Mouse (Mus musculus) lung, postnatal 0 days (tissue): ENCODE results near the gene Ccdc13. TPM values are rescaled to one million over a fixed set of nuclear protein-coding genes. Genes with fewer than 3 reads are reported as not detected.

ENCODE experiments used
- ATAC-seq: fragments of 200-750 bp; cut with Nextera tagmentation; 2 replicates; pipeline ENCODE4 v1.8.0; 2017; ENCODE audit warnings: moderate library complexity
- DNase-seq: peaks from one replicate; pipeline ENCODE4 v3.0.0-alpha.2; 2016; ENCODE audit warnings: low spot score
- H3K27ac ChIP-seq: fragments of 300-500 bp; sonication (generic); 2 replicates; pipeline ENCODE4 v1.5.1; 2014; ENCODE audit warnings: antibody characterized with exemption, mild to moderate bottlenecking, low read length, mixed read lengths
- H3K27me3 ChIP-seq: fragments of 300-500 bp; sonication (generic); replicated peaks from 2 replicates; pipeline ENCODE4 v1.6.1; 2014; ENCODE audit warnings: low read length, mixed read lengths; ENCODE audit not compliant: insufficient read depth
- H3K36me3 ChIP-seq: fragments of 300-500 bp; sonication (generic); 2 replicates; pipeline ENCODE4 v1.6.1; 2014; ENCODE audit warnings: low read length, mixed read lengths; ENCODE audit not compliant: insufficient read depth
- H3K4me1 ChIP-seq: fragments of 300-500 bp; sonication (generic); 2 replicates; pipeline ENCODE4 v1.6.1; 2014; ENCODE audit warnings: antibody characterized with exemption, low read depth, low read length, mixed read lengths; ENCODE audit not compliant: insufficient read depth
- H3K4me2 ChIP-seq: fragments of 300-500 bp; sonication (generic); replicated peaks from 2 replicates; pipeline ENCODE4 v1.6.1; 2014; ENCODE audit warnings: low read depth, mild to moderate bottlenecking, low read length, moderate library complexity, mixed read lengths
- H3K4me3 ChIP-seq: fragments of 300-500 bp; sonication (generic); 2 replicates; pipeline ENCODE4 v1.5.1; 2014; ENCODE audit warnings: low read depth, low read length
- H3K9ac ChIP-seq: fragments of 300-500 bp; sonication (generic); replicated peaks from 2 replicates; pipeline ENCODE4 v1.6.1; 2014; ENCODE audit warnings: low read depth, mild to moderate bottlenecking
- H3K9me3 ChIP-seq: fragments of 300-500 bp; sonication (generic); 2 replicates; pipeline ENCODE4 v1.6.1; 2016; ENCODE audit warnings: low read length, mixed read lengths
- CTCF ChIP-seq: IDR thresholded peaks from 2 replicates; pipeline ENCODE4 v1.5.1; 2016; ENCODE audit warnings: antibody characterized with exemption, mild to moderate bottlenecking
- EP300 ChIP-seq: IDR thresholded peaks from 2 replicates; pipeline ENCODE4 v1.6.1; 2016; ENCODE audit warnings: antibody characterized with exemption, mild to moderate bottlenecking, control low read depth
- WGBS: fragments of 180-500 bp; shearing (Covaris S2); extraction: QIAGEN DNeasy Blood & Tissue Kit; methylation state at CpG from one replicate; pipeline ENCODE4 v1.1.7; 2014; 5-methylcytosine and 5-hydroxymethylcytosine counted together
- polyA plus RNA-seq: library from polyadenylated mRNA; unstranded; fragments of >200 nt; fragmentation: Nextera tagmentation; extraction: Ambion mirVana; gene quantifications from 2 replicates; pipeline ENCODE4 v1.2.1, GENCODE M21; 2015

The Ccdc13 gene
- polyA plus RNA-seq, 1 experiment from 2014 or later = 1.8 TPM

GRCm38 (mm10) chr9:121775951-121776350 lies 63.3 kb downstream of the Ccdc13 start:
- H3K9me3 ChIP-seq = no peaks in the 10 kb centered on the region
- WGBS = 78% methylated on average over 10 of the region's 10 CpGs
- H3K9ac ChIP-seq = no peak overlapping the region

DNA sequence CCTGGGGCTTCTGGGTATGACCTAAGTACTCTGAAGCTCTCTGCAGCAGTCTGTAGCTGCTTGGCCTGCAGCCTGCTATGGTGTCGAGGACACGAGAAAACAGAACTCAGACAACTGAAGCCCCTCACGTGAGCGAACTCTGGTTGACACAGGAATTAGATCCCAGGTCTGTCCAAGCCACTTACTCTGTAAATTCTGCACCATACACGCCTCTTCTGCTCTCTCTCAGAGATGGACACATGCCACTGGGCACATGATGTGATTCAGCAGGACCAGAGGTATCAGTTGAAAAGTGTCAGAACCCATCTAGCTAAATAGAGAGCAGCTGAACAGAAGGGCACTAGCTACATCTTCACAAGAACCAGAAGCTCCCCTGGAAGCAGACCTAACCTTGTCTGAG lies 66.8 kb downstream of the Ccdc13 start:
- Histone ChIP-seq H3K4me1 (no peaks in the 10 kb centered on the region), H3K27me3 (peaks cover 4% of the 10 kb centered on the region; the same call in 1 of the 2 replicates), H3K9ac (no peak overlapping the region), H3K4me3 (no peak overlapping the region), H3K27ac (no peak overlapping the region), H3K36me3 (no peaks in the 10 kb centered on the region), H3K4me2 (no peak overlapping the region), H3K9me3 (no peaks in the 10 kb centered on the region)
- 43% methylated on average over 5 of the region's 5 CpGs for WGBS
- TF ChIP-seq EP300 (no peak), CTCF (no peak)
- ATAC-seq = no peak
- DNase-seq = no peak

More at GRCm38 (mm10) chr9:121775951-121776350, 63.3 kb downstream of the Ccdc13 start:
- TF ChIP-seq CTCF (no peak), EP300 (no peak)
- H3K4me3 ChIP-seq = no peak overlapping the region
- H3K4me1 ChIP-seq = no peaks in the 10 kb centered on the region
- H3K4me2 ChIP-seq = no peak overlapping the region
- DNase-seq (no peak), ATAC-seq (no peak)
- H3K36me3 ChIP-seq = no peaks in the 10 kb centered on the region
- H3K27me3 ChIP-seq = peaks cover 21% of the 10 kb centered on the region
- no peak overlapping the region for H3K27ac ChIP-seq

GRCm38 (mm10) chr9:121765166-121765855 lies 74.0 kb downstream of the Ccdc13 start:
- H3K4me1 ChIP-seq = no peaks in the 10 kb centered on the region
- DNase-seq (peak; percentile 76), ATAC-seq (peak; percentile 61)
- WGBS = 74% methylated on average over 16 of the region's 16 CpGs
- H3K27me3 ChIP-seq = no peaks in the 10 kb centered on the region
- no peaks in the 10 kb centered on the region for H3K36me3 ChIP-seq
- H3K9ac ChIP-seq = no peak overlapping the region
- H3K4me2 ChIP-seq = no peak overlapping the region
- no peaks in the 10 kb centered on the region for H3K9me3 ChIP-seq
- TF ChIP-seq CTCF (no peak), EP300 (no peak)
- no peak overlapping the region for H3K4me3 ChIP-seq
- H3K27ac ChIP-seq = no peak overlapping the region

DNA sequence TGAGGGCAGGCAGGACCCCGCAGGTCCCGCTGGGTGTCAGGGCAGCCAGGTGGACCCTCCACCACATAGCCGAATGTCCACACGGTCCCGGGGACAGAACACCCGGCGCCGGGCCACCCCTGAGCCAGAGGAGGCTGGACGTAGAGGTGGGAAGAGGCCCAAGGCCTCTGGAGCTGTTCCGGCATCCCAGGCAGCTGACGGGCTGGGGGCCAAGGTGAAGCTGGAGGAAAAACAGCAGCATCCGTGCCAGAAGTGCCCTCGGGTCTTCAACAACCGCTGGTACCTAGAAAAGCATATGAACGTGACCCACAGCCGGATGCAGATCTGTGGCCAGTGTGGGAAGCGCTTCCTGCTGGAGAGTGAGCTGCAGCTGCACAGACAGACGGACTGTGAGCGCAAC lies 75.5 kb downstream of the Ccdc13 start:
- ATAC-seq (no peak), DNase-seq (no peak)
- Histone ChIP-seq H3K27me3 (no peaks in the 10 kb centered on the region), H3K4me3 (no peak overlapping the region), H3K9me3 (no peaks in the 10 kb centered on the region), H3K36me3 (no peaks in the 10 kb centered on the region; the same call in 1 of the 2 replicates), H3K4me1 (no peaks in the 10 kb centered on the region), H3K4me2 (no peak overlapping the region), H3K9ac (no peak overlapping the region), H3K27ac (no peak overlapping the region)
- TF ChIP-seq EP300 = no peak
- no peak for TF ChIP-seq CTCF
- WGBS = 79% methylated on average over 19 of the region's 19 CpGs

- Histone ChIP-seq H3K27ac (no peak overlapping the region), H3K9ac (no peak overlapping the region), H3K36me3 (no peaks in the 10 kb centered on the region; the same call in 1 of the 2 replicates), H3K4me1 (no peaks in the 10 kb centered on the region), H3K27me3 (no peaks in the 10 kb centered on the region), H3K9me3 (no peaks in the 10 kb centered on the region), H3K4me3 (no peak overlapping the region), H3K4me2 (no peak overlapping the region)
- 87% methylated on average over 18 of the region's 25 CpGs for WGBS
- DNase-seq (no peak), ATAC-seq (no peak)
- TF ChIP-seq CTCF = no peak
- TF ChIP-seq EP300 = no peak
Measured at GRCm38 (mm10) chr9:121762761-121763160, 76.5 kb downstream of the Ccdc13 start.

GRCm38 (mm10) chr9:121762248-121762647 lies 77.0 kb downstream of the Ccdc13 start:
- DNase-seq = no peak
- Histone ChIP-seq H3K9me3 (no peaks in the 10 kb centered on the region), H3K4me2 (no peak overlapping the region), H3K4me1 (no peaks in the 10 kb centered on the region), H3K27me3 (no peaks in the 10 kb centered on the region), H3K36me3 (no peaks in the 10 kb centered on the region; the same call in 1 of the 2 replicates), H3K27ac (no peak overlapping the region), H3K4me3 (no peak overlapping the region), H3K9ac (no peak overlapping the region)
- ATAC-seq = no peak
- TF ChIP-seq EP300 (no peak), CTCF (no peak)
- WGBS = 86% methylated on average over 10 of the region's 10 CpGs
